Mouse (Mus musculus) spleen, adult 2 months (tissue): ENCODE measurements around the gene Sh3glb1.

Source experiments
- CTCF ChIP-seq: fragments of 200-500 bp; IDR thresholded peaks from 2 replicates; pipeline ENCODE4 v1.5.1; 2011; ENCODE audit warnings: mild to moderate bottlenecking, inconsistent platforms; ENCODE audit not compliant: insufficient read depth, insufficient read length, insufficient replicate concordance; ENCODE audit errors: extremely low read depth
- POLR2A ChIP-seq: fragments of 200-500 bp; IDR thresholded peaks from 2 replicates; pipeline ENCODE4 v1.6.1; 2011; ENCODE audit warnings: low read depth, low read length, inconsistent platforms

- TF ChIP-seq POLR2A (no peak), CTCF (no peak)
Measured at GRCm38 (mm10) chr3:144697942-144698341, 22.2 kb downstream of the Sh3glb1 start.
